Mouse (Mus musculus) midbrain, embryonic 16.5 days (tissue): ENCODE results near the gene Farp1. TPM values are rescaled to one million over a fixed set of nuclear protein-coding genes. Genes with fewer than 3 reads are reported as not detected.
A peak's percentile ranks its signal among the peaks of the same experiment; 100 is the strongest.

ENCODE experiments used
- ATAC-seq: fragments of 200-750 bp; cut with Nextera tagmentation; 2 replicates; pipeline ENCODE4 v1.8.0; 2017; ENCODE audit warnings: moderate TSS enrichment
- H3K27ac ChIP-seq: fragments of 300-500 bp; sonication (generic); 2 replicates; pipeline ENCODE4 v1.5.1; 2014; ENCODE audit warnings: mild to moderate bottlenecking, low read length, mixed read lengths
- H3K27me3 ChIP-seq: fragments of 300-500 bp; sonication (generic); 2 replicates; pipeline ENCODE4 v1.6.1; 2014; ENCODE audit warnings: low read depth, low read length, mixed read lengths; ENCODE audit not compliant: control insufficient read depth, insufficient read depth
- H3K36me3 ChIP-seq: fragments of 300-500 bp; sonication (generic); 2 replicates; pipeline ENCODE4 v1.6.1; 2014; ENCODE audit warnings: mild to moderate bottlenecking, low read length, moderate library complexity, mixed read lengths; ENCODE audit not compliant: control insufficient read depth, insufficient read depth
- H3K4me1 ChIP-seq: fragments of 300-500 bp; sonication (generic); 2 replicates; pipeline ENCODE4 v1.6.1; 2014; ENCODE audit warnings: mild to moderate bottlenecking, low read length, mixed read lengths; ENCODE audit not compliant: control insufficient read depth, insufficient read depth
- H3K4me2 ChIP-seq: fragments of 300-500 bp; sonication (generic); 2 replicates; pipeline ENCODE4 v1.6.1; 2014; ENCODE audit warnings: mild to moderate bottlenecking, low read length, mixed read lengths
- H3K4me3 ChIP-seq: fragments of 300-500 bp; sonication (generic); 2 replicates; pipeline ENCODE4 v1.5.1; 2014; ENCODE audit warnings: low read depth, mild to moderate bottlenecking, low read length, moderate library complexity, mixed read lengths
- H3K9ac ChIP-seq: fragments of 300-500 bp; sonication (generic); 2 replicates; pipeline ENCODE4 v1.6.1; 2014; ENCODE audit warnings: low read depth, low read length, mixed read lengths
- H3K9me3 ChIP-seq: fragments of 300-500 bp; sonication (generic); replicated peaks from 2 replicates; pipeline ENCODE4 v1.6.1; 2014; ENCODE audit warnings: mild to moderate bottlenecking, low read length, mixed read lengths; ENCODE audit not compliant: control insufficient read depth, poor library complexity, severe bottlenecking
- WGBS: fragments of 180-500 bp; shearing (Covaris S2); extraction: QIAGEN DNeasy Blood & Tissue Kit; methylation state at CpG from one replicate; pipeline ENCODE4 v1.1.7; 2014; 5-methylcytosine and 5-hydroxymethylcytosine counted together
- polyA plus RNA-seq: library from polyadenylated mRNA; unstranded; fragments of >200 nt; fragmentation: Nextera tagmentation; extraction: Ambion mirVana; gene quantifications from 2 replicates; pipeline ENCODE4 v1.2.1, GENCODE M21; 2015

Gene Farp1
- polyA plus RNA-seq, 1 experiment from 2014 or later: 39.8 TPM

DNA sequence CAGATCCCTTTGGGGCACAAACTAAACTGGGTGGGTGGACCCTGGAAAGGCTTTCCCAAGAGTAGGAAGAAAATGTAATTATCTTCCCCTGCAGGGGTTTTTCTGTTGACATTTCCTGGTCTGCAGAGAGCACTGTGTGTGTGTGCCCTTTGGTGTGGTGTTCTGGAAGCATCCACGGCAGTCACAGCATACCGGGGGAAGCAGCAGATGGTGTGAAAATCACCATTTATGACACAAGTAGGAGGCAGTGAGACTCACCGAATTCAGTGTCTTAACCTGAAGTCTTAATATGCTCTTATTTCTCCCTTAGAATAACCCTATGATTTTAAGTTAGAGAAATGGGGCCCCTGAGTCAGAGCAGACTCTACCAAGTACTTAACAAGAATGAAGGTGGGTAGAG, 133.7 kb downstream of the Farp1 start:
- Histone ChIP-seq H3K4me3 (no peak overlapping the region), H3K4me1 (peaks cover 23% of the 10 kb centered on the region), H3K36me3 (no peaks in the 10 kb centered on the region), H3K27me3 (no peaks in the 10 kb centered on the region), H3K9me3 (no peaks in the 10 kb centered on the region), H3K27ac (no peak overlapping the region), H3K4me2 (no peak overlapping the region), H3K9ac (no peak overlapping the region)
- no peak for ATAC-seq
- 80% methylated on average over 3 of the region's 3 CpGs for WGBS

- no peak overlapping the region for H3K27ac ChIP-seq
- H3K27me3 ChIP-seq: no peaks in the 10 kb centered on the region
- WGBS: 86% methylated on average over 9 of the region's 9 CpGs
- ATAC-seq: no peak
- H3K9me3 ChIP-seq: no peaks in the 10 kb centered on the region
- H3K9ac ChIP-seq: no peak overlapping the region
- H3K4me3 ChIP-seq: no peak overlapping the region
- no peaks in the 10 kb centered on the region for H3K36me3 ChIP-seq
- peaks cover 23% of the 10 kb centered on the region for H3K4me1 ChIP-seq
- H3K4me2 ChIP-seq: no peak overlapping the region
Observed at GRCm38 (mm10) chr14:121170321-121170720, 135.3 kb downstream of the Farp1 start.

DNA sequence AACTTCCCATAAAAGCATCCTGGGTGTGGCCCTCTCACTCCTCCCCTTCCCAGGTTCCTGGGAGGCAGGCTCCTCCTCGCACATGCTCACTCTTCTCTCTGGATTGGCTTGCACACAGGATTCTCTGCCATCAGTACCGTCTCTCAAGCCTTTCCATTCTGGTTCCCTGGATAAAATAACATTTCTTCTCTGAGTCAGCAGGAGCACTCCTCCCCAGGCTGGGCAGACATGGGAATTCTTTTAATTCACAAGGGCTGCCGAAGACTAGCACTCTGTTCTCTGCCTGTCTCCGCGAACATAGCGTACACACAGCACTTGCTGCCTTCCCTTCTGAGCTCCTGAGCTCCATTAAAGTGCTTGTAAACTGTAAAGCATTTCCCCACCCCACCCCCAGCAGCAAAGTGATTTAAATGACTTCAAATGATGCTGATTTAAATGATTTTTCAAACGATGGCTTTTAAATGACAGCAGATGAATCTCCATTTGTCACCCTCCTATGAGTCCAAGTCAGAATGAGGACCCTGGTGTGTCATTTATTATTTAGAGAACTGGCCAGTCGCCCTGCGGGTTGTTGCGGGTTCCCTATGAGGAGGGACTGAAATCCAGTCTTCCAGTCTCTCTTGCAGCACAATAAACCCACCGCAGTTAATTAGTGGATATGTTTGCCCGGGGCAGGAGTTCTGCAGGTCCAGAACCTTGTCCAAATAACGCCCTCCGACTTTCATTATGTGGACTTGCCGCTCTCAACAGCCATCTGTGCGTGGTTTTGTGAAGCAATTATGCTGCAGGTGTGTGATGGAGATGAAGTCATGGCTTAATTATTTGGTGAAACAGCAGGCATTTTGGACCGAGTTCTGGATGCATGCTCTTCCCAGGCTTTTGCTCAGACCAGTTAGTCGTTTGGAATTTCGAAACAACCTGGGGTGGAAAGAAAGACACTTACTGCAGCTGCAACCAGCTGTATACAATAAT, 137.4 kb downstream of the Farp1 start:
- peaks cover 23% of the 10 kb centered on the region for H3K4me1 ChIP-seq
- H3K36me3 ChIP-seq: no peaks in the 10 kb centered on the region
- H3K4me2 ChIP-seq: peak overlapping the region; percentile 42
- peak overlapping the region; percentile 31; the same call in 1 of the 2 replicates for H3K9ac ChIP-seq
- no peaks in the 10 kb centered on the region for H3K9me3 ChIP-seq
- H3K4me3 ChIP-seq: peak overlapping the region; percentile 20; the same call in 1 of the 2 replicates
- peak; percentile 69 for ATAC-seq
- peak overlapping the region; percentile 81 for H3K27ac ChIP-seq
- 23% methylated on average over 19 of the region's 19 CpGs for WGBS
- H3K27me3 ChIP-seq: no peaks in the 10 kb centered on the region

DNA sequence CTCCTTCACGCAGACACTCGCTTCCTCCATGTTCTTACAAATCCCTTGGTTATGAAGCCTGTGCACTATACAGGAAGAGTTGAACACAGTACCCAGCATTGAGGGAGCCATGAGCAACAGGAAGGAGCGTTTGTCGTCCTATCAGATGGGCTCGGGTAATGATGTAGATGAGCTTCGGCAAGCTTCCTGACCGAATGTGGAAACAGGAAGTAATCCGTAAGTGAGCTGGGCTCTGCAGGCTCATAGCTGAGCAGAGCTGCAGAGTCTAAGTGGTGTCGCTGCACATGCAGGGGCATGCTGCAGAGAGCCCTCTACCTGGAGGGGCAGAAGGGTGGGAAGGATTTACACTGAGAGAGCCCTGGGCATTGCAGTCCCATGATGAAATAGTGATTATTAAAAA, 140.4 kb downstream of the Farp1 start:
- peaks cover 23% of the 10 kb centered on the region for H3K4me1 ChIP-seq
- H3K36me3 ChIP-seq: no peaks in the 10 kb centered on the region
- ATAC-seq: no peak

GRCm38 (mm10) chr14:121175861-121176260, 140.9 kb downstream of the Farp1 start:
- Histone ChIP-seq H3K36me3 (no peaks in the 10 kb centered on the region), H3K4me3 (no peak overlapping the region), H3K9ac (no peak overlapping the region), H3K9me3 (no peaks in the 10 kb centered on the region), H3K27me3 (no peaks in the 10 kb centered on the region), H3K4me2 (no peak overlapping the region), H3K27ac (no peak overlapping the region), H3K4me1 (peaks cover 23% of the 10 kb centered on the region)
- ATAC-seq: no peak
- WGBS: 58% methylated on average over 4 of the region's 4 CpGs

More for the DNA sequence above, 140.4 kb downstream of the Farp1 start:
- no peak overlapping the region for H3K4me2 ChIP-seq
- no peak overlapping the region for H3K27ac ChIP-seq
- no peak overlapping the region for H3K4me3 ChIP-seq
- H3K9ac ChIP-seq: no peak overlapping the region
- H3K27me3 ChIP-seq: no peaks in the 10 kb centered on the region
- 87% methylated on average over 9 of the region's 9 CpGs for WGBS
- no peaks in the 10 kb centered on the region for H3K9me3 ChIP-seq

- H3K4me1 ChIP-seq: peaks cover 9% of the 10 kb centered on the region
- no peak overlapping the region for H3K4me2 ChIP-seq
- no peaks in the 10 kb centered on the region for H3K9me3 ChIP-seq
Observed at GRCm38 (mm10) chr14:121177907-121178306, 142.9 kb downstream of the Farp1 start.

GRCm38 (mm10) chr14:121180611-121181010, 145.6 kb downstream of the Farp1 start:
- H3K4me3 ChIP-seq: no peak overlapping the region
- H3K9me3 ChIP-seq: no peaks in the 10 kb centered on the region
- H3K27ac ChIP-seq: no peak overlapping the region
- no peak for ATAC-seq
- WGBS: 79% methylated on average over 9 of the region's 9 CpGs
- H3K4me2 ChIP-seq: no peak overlapping the region
- no peaks in the 10 kb centered on the region for H3K36me3 ChIP-seq
- H3K27me3 ChIP-seq: no peaks in the 10 kb centered on the region
- no peak overlapping the region for H3K9ac ChIP-seq
- H3K4me1 ChIP-seq: no peaks in the 10 kb centered on the region

More at GRCm38 (mm10) chr14:121177907-121178306, 142.9 kb downstream of the Farp1 start:
- no peaks in the 10 kb centered on the region for H3K27me3 ChIP-seq
- ATAC-seq: no peak
- H3K27ac ChIP-seq: no peak overlapping the region
- no peaks in the 10 kb centered on the region for H3K36me3 ChIP-seq
- WGBS: 57% methylated on average over 6 of the region's 6 CpGs
- H3K9ac ChIP-seq: no peak overlapping the region
- H3K4me3 ChIP-seq: no peak overlapping the region

DNA sequence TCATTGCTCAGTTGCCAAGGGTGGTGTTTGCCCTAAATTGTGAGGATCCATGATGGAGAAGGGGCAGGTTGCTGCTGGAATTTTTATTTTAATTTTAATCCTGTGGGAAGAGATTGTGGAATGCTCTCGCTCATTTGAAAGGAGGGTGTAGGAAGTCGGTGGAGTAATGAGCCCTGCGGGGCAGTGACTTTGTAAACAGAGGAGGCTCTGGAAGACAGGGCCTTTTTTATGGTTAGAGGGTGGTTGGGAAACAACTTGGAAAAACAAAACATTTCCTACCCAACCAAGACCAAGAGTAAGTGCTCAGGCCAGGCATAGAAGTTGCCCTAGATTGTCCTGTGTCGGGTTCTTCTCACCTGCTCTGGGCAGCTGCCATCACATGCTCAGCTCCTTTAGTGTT, 146.8 kb downstream of the Farp1 start:
- no peak overlapping the region for H3K27ac ChIP-seq
- 77% methylated on average over 4 of the region's 4 CpGs for WGBS
- H3K36me3 ChIP-seq: no peaks in the 10 kb centered on the region
- no peak for ATAC-seq
- no peaks in the 10 kb centered on the region for H3K4me1 ChIP-seq
- no peak overlapping the region for H3K4me3 ChIP-seq
- H3K9me3 ChIP-seq: no peaks in the 10 kb centered on the region
- H3K4me2 ChIP-seq: no peak overlapping the region
- H3K27me3 ChIP-seq: no peaks in the 10 kb centered on the region
- H3K9ac ChIP-seq: no peak overlapping the region

GRCm38 (mm10) chr14:121182967-121183366, 148.0 kb downstream of the Farp1 start:
- Histone ChIP-seq H3K4me1 (no peaks in the 10 kb centered on the region), H3K9ac (no peak overlapping the region), H3K27ac (no peak overlapping the region), H3K4me2 (no peak overlapping the region), H3K9me3 (no peaks in the 10 kb centered on the region), H3K27me3 (no peaks in the 10 kb centered on the region), H3K36me3 (no peaks in the 10 kb centered on the region), H3K4me3 (no peak overlapping the region)
- 89% methylated on average over 8 of the region's 8 CpGs for WGBS
- ATAC-seq: no peak
